Mouse (Mus musculus) limb, embryonic 14.5 days (tissue): Measurements from ENCODE around the gene Slc44a3. TPM values are rescaled to one million over a fixed set of nuclear protein-coding genes. Genes with fewer than 3 reads are reported as not detected.

Experiments used
- ATAC-seq: fragments of 200-750 bp; cut with Nextera tagmentation; 2 replicates; pipeline ENCODE4 v1.8.0; 2017; ENCODE audit warnings: low read depth, moderate number of reproducible peaks, moderate TSS enrichment; ENCODE audit not compliant: low FRiP score
- DNase-seq: peaks from one replicate; pipeline ENCODE4 v3.0.0-alpha.2; 2015; ENCODE audit warnings: low spot score
- H3K27ac ChIP-seq: fragments of 300-500 bp; sonication (generic); replicated peaks from 2 replicates; pipeline ENCODE4 v1.5.1; 2014; ENCODE audit warnings: low read depth, mild to moderate bottlenecking, low read length, moderate library complexity, mixed read lengths
- H3K27me3 ChIP-seq: fragments of 300-500 bp; sonication (generic); 2 replicates; pipeline ENCODE4 v1.6.1; 2014; ENCODE audit warnings: low read length, mixed read lengths; ENCODE audit not compliant: control insufficient read depth, insufficient read depth
- H3K36me3 ChIP-seq: fragments of 300-500 bp; sonication (generic); 2 replicates; pipeline ENCODE4 v1.6.1; 2014; ENCODE audit warnings: mild to moderate bottlenecking, low read length, moderate library complexity, mixed read lengths; ENCODE audit not compliant: control insufficient read depth, insufficient read depth
- H3K4me1 ChIP-seq: fragments of 300-500 bp; sonication (generic); 2 replicates; pipeline ENCODE4 v1.6.1; 2014; ENCODE audit warnings: antibody characterized with exemption, low read length, mixed read lengths; ENCODE audit not compliant: control insufficient read depth, insufficient read depth
- H3K4me2 ChIP-seq: fragments of 300-500 bp; sonication (generic); replicated peaks from 2 replicates; pipeline ENCODE4 v1.6.1; 2014; ENCODE audit warnings: low read depth, mild to moderate bottlenecking, low read length, moderate library complexity; ENCODE audit not compliant: severe bottlenecking
- H3K4me3 ChIP-seq: fragments of 300-500 bp; sonication (generic); replicated peaks from 2 replicates; pipeline ENCODE4 v1.5.1; 2014; ENCODE audit warnings: low read length
- H3K9ac ChIP-seq: fragments of 300-500 bp; sonication (generic); 2 replicates; pipeline ENCODE4 v1.6.1; 2014; ENCODE audit warnings: mild to moderate bottlenecking, low read depth, low read length, moderate library complexity; ENCODE audit not compliant: severe bottlenecking
- H3K9me3 ChIP-seq: fragments of 300-500 bp; sonication (generic); 2 replicates; pipeline ENCODE4 v1.6.1; 2016; ENCODE audit warnings: low read length; ENCODE audit not compliant: control insufficient read depth
- POLR2A ChIP-seq: fragments of 200-500 bp; IDR thresholded peaks from 2 replicates; pipeline ENCODE4 v1.8.0; 2012; ENCODE audit warnings: inconsistent platforms, mild to moderate bottlenecking, moderate library complexity, borderline replicate concordance; ENCODE audit not compliant: insufficient read depth, insufficient read length; ENCODE audit errors: extremely low read depth
- WGBS: fragments of 180-500 bp; shearing (Covaris S2); extraction: QIAGEN DNeasy Blood & Tissue Kit; methylation state at CpG from one replicate; pipeline ENCODE4 v1.1.7; 2014; 5-methylcytosine and 5-hydroxymethylcytosine counted together
- polyA plus RNA-seq, 2 experiments: library from polyadenylated mRNA; depleted of rRNA in 1 of 2; stranded (reverse) in 1 of 2; unstranded in 1 of 2; fragments of >200 nt; fragmentation: Nextera tagmentation in 1 of 2; extraction: Ambion mirVana in 1 of 2; gene quantifications; 2 replicates each; pipeline versions ENCODE4 v1.2.1 to v1.2.3; 2012 to 2014

Slc44a3 gene
- polyA plus RNA-seq, 2 experiments = 0.91 to 1.7 TPM

DNA sequence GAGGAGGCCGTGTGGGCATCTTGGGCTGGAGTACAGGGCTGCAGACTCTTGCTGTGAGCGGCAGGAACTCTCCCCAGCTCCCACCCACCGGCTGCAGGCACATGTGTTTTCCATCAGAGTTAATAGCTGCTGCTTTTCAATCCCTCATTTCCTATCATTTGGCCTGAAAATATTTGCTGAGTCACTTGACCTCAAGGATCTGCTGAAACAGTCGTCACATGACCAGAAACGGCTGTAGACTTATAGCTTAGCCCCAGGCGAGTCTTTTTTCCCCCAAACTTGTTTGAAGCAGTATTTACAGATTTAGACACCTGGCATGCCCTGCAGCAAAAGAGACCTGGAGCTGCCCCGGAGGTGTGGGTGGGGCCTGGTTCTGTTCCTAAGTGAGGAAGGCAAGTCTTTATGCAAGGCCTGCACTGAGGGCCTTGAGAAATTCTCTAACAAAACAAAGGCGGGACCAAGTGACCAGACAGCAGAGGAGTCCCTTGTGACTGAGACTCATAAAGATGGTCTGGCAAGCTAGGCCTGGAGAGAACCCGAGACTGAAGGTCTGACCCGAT, 44.9 kb upstream of the Slc44a3 start:
- 8% methylated on average over 10 of the region's 10 CpGs for WGBS
- TF ChIP-seq POLR2A = no peak
- peak; percentile 90 for ATAC-seq
- Histone ChIP-seq H3K9ac (no peak overlapping the region), H3K27me3 (no peaks in the 10 kb centered on the region), H3K4me1 (peaks cover 21% of the 10 kb centered on the region), H3K9me3 (no peaks in the 10 kb centered on the region), H3K27ac (peak overlapping the region; percentile 58), H3K4me3 (no peak overlapping the region), H3K36me3 (no peaks in the 10 kb centered on the region), H3K4me2 (no peak overlapping the region; the same call in 1 of the 2 replicates)
- DNase-seq = peak; percentile 89

- DNase-seq (no peak), ATAC-seq (no peak)
- H3K9me3 ChIP-seq = no peaks in the 10 kb centered on the region
- H3K4me2 ChIP-seq = no peak overlapping the region
- WGBS = 46% methylated on average over 6 of the region's 6 CpGs
- TF ChIP-seq POLR2A = no peak
- H3K36me3 ChIP-seq = no peaks in the 10 kb centered on the region
- no peak overlapping the region for H3K27ac ChIP-seq
- no peak overlapping the region for H3K9ac ChIP-seq
- peaks cover 21% of the 10 kb centered on the region for H3K4me1 ChIP-seq
- H3K27me3 ChIP-seq = no peaks in the 10 kb centered on the region
- H3K4me3 ChIP-seq = no peak overlapping the region
Observed at GRCm38 (mm10) chr3:121576367-121576766, 44.2 kb upstream of the Slc44a3 start.

DNA sequence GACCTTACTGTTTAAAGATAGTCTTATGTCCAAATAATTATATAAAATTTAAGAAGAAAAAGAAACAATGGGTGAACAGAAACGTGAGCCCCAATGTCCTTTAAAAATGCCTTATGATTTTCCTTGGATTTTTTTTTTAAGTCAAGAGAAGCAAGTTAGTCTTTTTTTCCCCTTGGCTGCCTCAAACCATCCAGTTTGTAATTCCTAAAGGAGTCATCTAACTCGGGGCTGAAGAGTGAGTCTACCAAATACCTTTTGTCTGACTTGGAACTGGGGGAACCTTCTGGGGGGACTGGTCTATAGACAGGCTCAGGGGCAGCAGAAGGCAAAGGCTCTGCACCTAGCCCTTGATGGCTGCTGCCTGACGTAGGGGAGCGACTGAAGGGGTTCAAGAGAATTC, 42.2 kb upstream of the Slc44a3 start:
- no peak overlapping the region for H3K4me2 ChIP-seq
- 73% methylated on average over 4 of the region's 4 CpGs for WGBS
- H3K27ac ChIP-seq = no peak overlapping the region
- H3K9ac ChIP-seq = no peak overlapping the region
- ATAC-seq = no peak
- H3K9me3 ChIP-seq = no peaks in the 10 kb centered on the region
- H3K4me1 ChIP-seq = peaks cover 21% of the 10 kb centered on the region
- no peak for DNase-seq
- no peak overlapping the region for H3K4me3 ChIP-seq
- no peaks in the 10 kb centered on the region for H3K36me3 ChIP-seq
- TF ChIP-seq POLR2A = no peak
- H3K27me3 ChIP-seq = no peaks in the 10 kb centered on the region

DNA sequence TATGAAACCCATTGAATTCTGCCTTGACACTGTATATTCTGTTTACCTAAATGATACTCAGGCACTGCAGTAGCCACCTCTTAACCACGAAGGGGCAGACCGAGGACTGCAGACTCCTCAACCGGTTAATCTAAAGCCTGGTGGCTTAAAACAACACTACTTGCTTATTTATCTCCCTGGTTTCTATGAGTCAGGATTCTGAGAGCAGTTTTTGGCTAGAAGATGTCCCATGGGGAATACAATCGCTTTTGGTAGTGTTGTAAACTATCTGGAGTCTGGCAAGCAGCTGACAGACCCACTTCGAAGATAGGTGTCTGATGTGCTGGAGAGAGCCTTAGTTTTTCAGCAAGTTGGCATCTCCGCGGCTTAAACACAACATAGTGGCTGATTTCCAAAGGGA, 41.7 kb upstream of the Slc44a3 start:
- TF ChIP-seq POLR2A = no peak
- DNase-seq (no peak), ATAC-seq (no peak)
- Histone ChIP-seq H3K36me3 (no peaks in the 10 kb centered on the region), H3K4me2 (no peak overlapping the region), H3K9me3 (no peaks in the 10 kb centered on the region), H3K4me1 (peaks cover 21% of the 10 kb centered on the region), H3K4me3 (no peak overlapping the region), H3K9ac (no peak overlapping the region), H3K27me3 (no peaks in the 10 kb centered on the region), H3K27ac (no peak overlapping the region)
- WGBS = 70% methylated on average over 7 of the region's 7 CpGs

GRCm38 (mm10) chr3:121571491-121571890, 39.3 kb upstream of the Slc44a3 start:
- ATAC-seq = no peak
- Histone ChIP-seq H3K4me3 (no peak overlapping the region), H3K4me1 (peaks cover 9% of the 10 kb centered on the region; the same call in 1 of the 2 replicates), H3K9me3 (no peaks in the 10 kb centered on the region), H3K27me3 (no peaks in the 10 kb centered on the region), H3K36me3 (no peaks in the 10 kb centered on the region), H3K9ac (no peak overlapping the region), H3K27ac (no peak overlapping the region), H3K4me2 (no peak overlapping the region)
- WGBS = 83% methylated on average over 4 of the region's 4 CpGs
- no peak for DNase-seq
- TF ChIP-seq POLR2A = no peak
